Mouse (Mus musculus) hematopoietic multipotent progenitor cell, adult 10-12 weeks (in vitro differentiated cells): ENCODE results near the gene Olfr1288. TPM values are rescaled to one million over a fixed set of nuclear protein-coding genes. Genes with fewer than 3 reads are reported as not detected.

Experiments used
- polyA plus RNA-seq: library from polyadenylated mRNA; stranded (reverse); fragments of >175 nt; gene quantifications from 2 replicates; pipeline ENCODE4 v1.2.3, GENCODE M21; 2012; ENCODE audit warnings: low replicate concordance

Olfr1288 gene
- polyA plus RNA-seq = not detected in 2 replicates

GRCm38 (mm10) chr2:111473801-111474200, at the start of gene Olfr1288:
Gene Olfr1288, plus strand, starts transcription at chr2:111474101.

GRCm38 (mm10) chr2:111448842-111449241, 25.1 kb upstream of the Olfr1288 start, which contains the start of gene Olfr1287:
Gene Olfr1287, plus strand, starts transcription at chr2:111449142.

GRCm38 (mm10) chr2:111480519-111480918, 6.6 kb downstream of the Olfr1288 start, which contains the start of gene Olfr1289:
Gene Olfr1289, plus strand, starts transcription at chr2:111480819.

DNA sequence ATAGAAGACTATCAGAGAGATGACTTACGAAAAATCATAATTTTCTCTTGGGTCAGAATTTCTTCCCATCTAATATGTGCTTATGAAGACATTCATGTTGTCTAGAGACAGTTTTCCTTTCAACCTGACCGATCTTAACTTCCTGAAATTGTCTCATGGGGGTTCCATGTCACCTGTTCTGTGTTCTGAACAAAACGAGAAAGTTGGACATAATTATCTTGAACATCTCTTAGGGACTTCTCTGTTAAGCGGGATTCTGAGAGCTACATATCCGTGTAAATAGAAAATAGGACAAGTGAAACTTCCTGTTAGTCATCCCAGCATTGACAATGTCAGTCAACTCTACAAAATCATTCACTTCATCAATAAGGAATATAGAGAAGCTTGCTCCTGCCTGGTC, 19.8 kb downstream of the Olfr1288 start, which contains the start of gene Olfr1290:
Gene Olfr1290, minus strand, starts transcription at position 101 of the 400 bp plus-strand sequence.

DNA sequence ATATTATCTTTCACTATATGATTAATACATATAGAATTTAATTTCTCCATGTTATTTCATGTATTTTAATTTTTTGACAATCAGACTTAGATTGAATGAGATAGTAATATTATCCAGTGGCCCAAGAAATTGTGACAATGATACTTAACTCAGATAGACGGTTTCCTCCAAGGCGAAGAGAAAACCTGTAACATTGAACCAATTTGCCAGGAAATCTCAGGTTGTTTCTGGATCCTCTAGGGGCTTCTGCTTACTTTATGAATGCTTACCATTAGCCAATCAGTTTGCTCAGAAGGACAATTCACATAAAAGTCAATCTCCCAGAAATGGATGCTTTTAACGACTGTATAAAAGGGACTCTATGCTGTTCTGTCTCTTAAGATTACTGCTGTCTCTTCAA, 23.0 kb downstream of the Olfr1288 start, which contains the start of gene Olfr1291-ps1:
Gene Olfr1291-ps1, plus strand, starts transcription at position 301 of the 400 bp plus-strand sequence.

GRCm38 (mm10) chr2:111524903-111525302, 51.0 kb downstream of the Olfr1288 start, which contains the start of gene Olfr1293-ps:
Gene Olfr1293-ps, plus strand, starts transcription at chr2:111525203.

Other genes starting within 250 kb of the Olfr1288 start
- not detected in 2 replicates for gene 4930430A15Rik, start 244.5 kb upstream of the Olfr1288 start, polyA plus RNA-seq
- 0.14 TPM in 1 of 2 replicates, not detected in the other for gene Olfr1275, start 238.8 kb upstream of the Olfr1288 start, polyA plus RNA-seq
- not detected in 2 replicates for gene Olfr1276, start 219.6 kb upstream of the Olfr1288 start, polyA plus RNA-seq
- gene Olfr1277, start 200.0 kb upstream of the Olfr1288 start, polyA plus RNA-seq = not detected in 2 replicates
- not detected in 2 replicates for gene Olfr1278, start 184.0 kb upstream of the Olfr1288 start, polyA plus RNA-seq
- gene Olfr1279, start 173.5 kb upstream of the Olfr1288 start, polyA plus RNA-seq = not detected in 2 replicates
- not detected in 2 replicates for gene Olfr1280, start 160.1 kb upstream of the Olfr1288 start, polyA plus RNA-seq
- not detected in 2 replicates for gene Olfr1281, start 147.6 kb upstream of the Olfr1288 start, polyA plus RNA-seq
- gene Olfr1282, start 138.0 kb upstream of the Olfr1288 start, polyA plus RNA-seq = not detected in 2 replicates
- not detected in 2 replicates for gene Olfr1283, start 107.3 kb upstream of the Olfr1288 start, polyA plus RNA-seq
- not detected in 2 replicates for gene Olfr1284, start 98.6 kb upstream of the Olfr1288 start, polyA plus RNA-seq
- not detected in 2 replicates for gene Olfr1286, start 51.0 kb upstream of the Olfr1288 start, polyA plus RNA-seq
- 0.21 TPM in 1 of 2 replicates, not detected in the other for gene Olfr1287, start 25.0 kb upstream of the Olfr1288 start, polyA plus RNA-seq
- gene Olfr1289, start 6.7 kb downstream of the Olfr1288 start, polyA plus RNA-seq = not detected in 2 replicates
- gene Olfr1290, start 19.7 kb downstream of the Olfr1288 start, polyA plus RNA-seq = not detected in 2 replicates
- gene Olfr1291-ps1, start 23.1 kb downstream of the Olfr1288 start, polyA plus RNA-seq = not detected in 2 replicates
- not detected in 2 replicates for gene Olfr1293-ps, start 51.1 kb downstream of the Olfr1288 start, polyA plus RNA-seq
- gene Olfr1294, start 66.2 kb downstream of the Olfr1288 start, polyA plus RNA-seq = not detected in 2 replicates
- not detected in 2 replicates for gene Olfr1295, start 95.6 kb downstream of the Olfr1288 start, polyA plus RNA-seq
- not detected in 2 replicates for gene Olfr1297, start 152.4 kb downstream of the Olfr1288 start, polyA plus RNA-seq
- gene Olfr1298, start 175.1 kb downstream of the Olfr1288 start, polyA plus RNA-seq = not detected in 2 replicates
- not detected in 2 replicates for gene Olfr1299, start 187.3 kb downstream of the Olfr1288 start, polyA plus RNA-seq